Mouse (Mus musculus): ENCODE results near the gene Pdgfb. TPM values are rescaled to one million over a fixed set of nuclear protein-coding genes. Genes with fewer than 3 reads are reported as not detected.

Gene Pdgfb
- total and polyA plus RNA-seq, 2 experiments from 2014 or later = 9.5 to 31.0 TPM

- DNase-seq (ENCODE audit: low spot score) = no peak
Measured at GRCm38 (mm10) chr15:79995552-79995951, 19.2 kb downstream of the Pdgfb start.

GRCm38 (mm10) chr15:79994566-79994965 is 20.2 kb downstream of the Pdgfb start:
- no peaks in the 10 kb centered on the region for H3K36me3 ChIP-seq (ENCODE audit: insufficient read depth, low read length)
- DNase-seq (ENCODE audit: low spot score) = no peak
- H3K27ac ChIP-seq = no peak overlapping the region
- no peaks in the 10 kb centered on the region for H3K27me3 ChIP-seq (ENCODE audit: insufficient read depth, low read length)
- H3K4me2 ChIP-seq (ENCODE audit: low read depth, low read length) = no peak overlapping the region
- no peaks in the 10 kb centered on the region for H3K9me3 ChIP-seq (ENCODE audit: low read length)
- H3K9ac ChIP-seq (replicated peaks; ENCODE audit: low read length) = no peak overlapping the region
- 95% methylated on average over 4 of the region's 4 CpGs for WGBS
- H3K4me3 ChIP-seq (ENCODE audit: low read length) = no peak overlapping the region
- no peak for ATAC-seq
- H3K4me1 ChIP-seq (ENCODE audit: insufficient read depth, low read length) = no peaks in the 10 kb centered on the region
- no peak for TF ChIP-seq CTCF (IDR thresholded peaks at IDR 0.05; ENCODE audit: low read depth)

More at GRCm38 (mm10) chr15:79995552-79995951, 19.2 kb downstream of the Pdgfb start:
- Histone ChIP-seq H3K36me3 (ENCODE audit: insufficient read depth, low read length) (no peaks in the 10 kb centered on the region), H3K9ac (replicated peaks; ENCODE audit: low read length) (no peak overlapping the region), H3K9me3 (ENCODE audit: low read length) (no peaks in the 10 kb centered on the region), H3K4me1 (ENCODE audit: insufficient read depth, low read length) (no peaks in the 10 kb centered on the region), H3K27ac (no peak overlapping the region), H3K4me2 (ENCODE audit: low read depth, low read length) (no peak overlapping the region), H3K4me3 (ENCODE audit: low read length) (no peak overlapping the region), H3K27me3 (ENCODE audit: insufficient read depth, low read length) (no peaks in the 10 kb centered on the region)
- 90% methylated on average over 7 of the region's 7 CpGs for WGBS
- TF ChIP-seq CTCF (IDR thresholded peaks at IDR 0.05; ENCODE audit: low read depth) = no peak
- no peak for ATAC-seq

- H3K27ac ChIP-seq = no peak overlapping the region
- WGBS = 70% methylated on average over 8 of the region's 8 CpGs
- no peak for DNase-seq (ENCODE audit: low spot score)
- H3K36me3 ChIP-seq (ENCODE audit: insufficient read depth, low read length) = no peaks in the 10 kb centered on the region
- H3K9me3 ChIP-seq (ENCODE audit: low read length) = no peaks in the 10 kb centered on the region
- ATAC-seq = no peak
- H3K9ac ChIP-seq (replicated peaks; ENCODE audit: low read length) = no peak overlapping the region
- H3K4me1 ChIP-seq (ENCODE audit: insufficient read depth, low read length) = no peaks in the 10 kb centered on the region
- no peaks in the 10 kb centered on the region for H3K27me3 ChIP-seq (ENCODE audit: insufficient read depth, low read length)
- no peak for TF ChIP-seq CTCF (IDR thresholded peaks at IDR 0.05; ENCODE audit: low read depth)
- H3K4me3 ChIP-seq (ENCODE audit: low read length) = no peak overlapping the region
- H3K4me2 ChIP-seq (ENCODE audit: low read depth, low read length) = no peak overlapping the region
Measured at GRCm38 (mm10) chr15:79986182-79986581, 28.6 kb downstream of the Pdgfb start.

- Histone ChIP-seq H3K9ac (replicated peaks; ENCODE audit: low read length) (no peak overlapping the region), H3K27ac (no peak overlapping the region), H3K36me3 (ENCODE audit: insufficient read depth, low read length) (no peaks in the 10 kb centered on the region), H3K27me3 (ENCODE audit: insufficient read depth, low read length) (no peaks in the 10 kb centered on the region), H3K9me3 (ENCODE audit: low read length) (no peaks in the 10 kb centered on the region), H3K4me1 (ENCODE audit: insufficient read depth, low read length) (no peaks in the 10 kb centered on the region), H3K4me2 (ENCODE audit: low read depth, low read length) (no peak overlapping the region), H3K4me3 (ENCODE audit: low read length) (no peak overlapping the region)
- no peak for TF ChIP-seq CTCF (IDR thresholded peaks at IDR 0.05; ENCODE audit: low read depth)
- DNase-seq (ENCODE audit: low spot score) = no peak
- ATAC-seq = no peak
- 63% methylated on average over 11 of the region's 11 CpGs for WGBS
Measured at GRCm38 (mm10) chr15:79985471-79985870, 29.3 kb downstream of the Pdgfb start.

- no peaks in the 10 kb centered on the region for H3K36me3 ChIP-seq (ENCODE audit: insufficient read depth, low read length)
- no peak overlapping the region for H3K9ac ChIP-seq (replicated peaks; ENCODE audit: low read length)
- H3K4me1 ChIP-seq (ENCODE audit: insufficient read depth, low read length) = no peaks in the 10 kb centered on the region
- no peak overlapping the region for H3K27ac ChIP-seq
- H3K4me2 ChIP-seq (ENCODE audit: low read depth, low read length) = no peak overlapping the region
- no peaks in the 10 kb centered on the region for H3K9me3 ChIP-seq (ENCODE audit: low read length)
- no peaks in the 10 kb centered on the region for H3K27me3 ChIP-seq (ENCODE audit: insufficient read depth, low read length)
- 60% methylated on average over 7 of the region's 7 CpGs for WGBS
- no peak for TF ChIP-seq CTCF (IDR thresholded peaks at IDR 0.05; ENCODE audit: low read depth)
- no peak for ATAC-seq
- H3K4me3 ChIP-seq (ENCODE audit: low read length) = no peak overlapping the region
- DNase-seq (ENCODE audit: low spot score) = no peak
Measured at GRCm38 (mm10) chr15:79984152-79984551, 30.6 kb downstream of the Pdgfb start.

- Histone ChIP-seq H3K9me3 (ENCODE audit: low read length) (no peaks in the 10 kb centered on the region), H3K4me1 (ENCODE audit: insufficient read depth, low read length) (no peaks in the 10 kb centered on the region), H3K27me3 (ENCODE audit: insufficient read depth, low read length) (no peaks in the 10 kb centered on the region), H3K9ac (replicated peaks; ENCODE audit: low read length) (no peak overlapping the region), H3K36me3 (ENCODE audit: insufficient read depth, low read length) (no peaks in the 10 kb centered on the region), H3K27ac (no peak overlapping the region), H3K4me2 (ENCODE audit: low read depth, low read length) (no peak overlapping the region), H3K4me3 (ENCODE audit: low read length) (no peak overlapping the region)
- WGBS = 73% methylated on average over 11 of the region's 11 CpGs
- DNase-seq (ENCODE audit: low spot score) = peak; percentile 7
- ATAC-seq = no peak
- no peak for TF ChIP-seq CTCF (IDR thresholded peaks at IDR 0.05; ENCODE audit: low read depth)
Measured at GRCm38 (mm10) chr15:79980716-79981115, 34.1 kb downstream of the Pdgfb start.

GRCm38 (mm10) chr15:79972186-79972585 is 42.6 kb downstream of the Pdgfb start:
- H3K36me3 ChIP-seq (ENCODE audit: insufficient read depth, low read length) = no peaks in the 10 kb centered on the region
- H3K4me3 ChIP-seq (ENCODE audit: low read length) = no peak overlapping the region
- ATAC-seq (no peak), DNase-seq (ENCODE audit: low spot score) (no peak)
- 95% methylated on average over 11 of the region's 11 CpGs for WGBS
- no peaks in the 10 kb centered on the region for H3K4me1 ChIP-seq (ENCODE audit: insufficient read depth, low read length)
- H3K9me3 ChIP-seq (ENCODE audit: low read length) = no peaks in the 10 kb centered on the region
- TF ChIP-seq CTCF (IDR thresholded peaks at IDR 0.05; ENCODE audit: low read depth) = no peak
- H3K27me3 ChIP-seq (ENCODE audit: insufficient read depth, low read length) = no peaks in the 10 kb centered on the region
- H3K27ac ChIP-seq = no peak overlapping the region
- H3K9ac ChIP-seq (replicated peaks; ENCODE audit: low read length) = no peak overlapping the region
- H3K4me2 ChIP-seq (ENCODE audit: low read depth, low read length) = no peak overlapping the region
